Mouse (Mus musculus) adipocyte (in vitro differentiated cells): ENCODE data around the gene Fank1.
A peak's percentile ranks its signal among the peaks of the same experiment; 100 is the strongest.
"Not testable (repeated sequence)": the region's sequence is repeated elsewhere in the genome, so short reads cannot be mapped to it uniquely, and the experiment has no call there.

Source experiments
- DNase-seq: peaks from one replicate; pipeline ENCODE4 v3.0.0-alpha.2; 2016; ENCODE audit warnings: low spot score

Fank1 gene

DNA sequence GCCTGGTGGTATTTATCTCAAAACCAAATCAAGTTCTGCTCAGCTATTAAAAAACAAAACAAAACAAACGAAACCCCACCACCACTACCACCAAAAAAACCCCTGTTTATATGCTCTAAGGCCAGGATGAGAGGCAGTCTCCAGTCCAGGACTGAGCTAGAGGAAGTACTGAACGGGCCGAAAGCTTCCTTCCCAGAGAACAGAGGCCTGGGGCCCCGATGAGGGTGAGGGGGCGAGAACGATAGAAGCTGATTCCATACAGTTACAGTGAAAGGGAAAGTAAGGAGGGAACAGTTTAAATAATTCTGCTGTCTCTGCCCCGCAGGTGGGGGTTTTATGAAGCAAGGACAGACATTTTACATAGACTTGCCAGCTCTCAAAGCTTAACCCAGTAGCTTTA, 52.9 kb downstream of the Fank1 start:
- DNase-seq = no peak

DNA sequence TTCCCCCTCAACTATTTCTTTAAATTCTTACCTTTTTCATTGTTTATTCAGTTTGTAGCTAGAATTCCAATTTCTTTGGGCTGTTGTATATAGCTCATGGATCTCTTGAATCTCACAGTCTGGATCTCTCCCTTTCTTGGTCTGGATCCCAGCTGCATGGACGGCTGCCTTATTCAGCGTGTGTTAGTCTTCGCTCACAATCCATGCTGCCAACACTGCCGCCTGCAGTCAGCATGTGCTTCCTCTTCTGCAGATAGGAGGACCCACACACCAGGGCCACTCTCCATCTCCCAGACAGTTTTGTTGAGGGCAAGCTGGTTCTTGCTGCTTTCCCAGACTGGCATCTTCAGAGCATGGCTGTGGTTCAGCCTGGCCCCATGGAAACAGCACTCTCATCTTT, 62.9 kb downstream of the Fank1 start:
- no peak for DNase-seq

DNA sequence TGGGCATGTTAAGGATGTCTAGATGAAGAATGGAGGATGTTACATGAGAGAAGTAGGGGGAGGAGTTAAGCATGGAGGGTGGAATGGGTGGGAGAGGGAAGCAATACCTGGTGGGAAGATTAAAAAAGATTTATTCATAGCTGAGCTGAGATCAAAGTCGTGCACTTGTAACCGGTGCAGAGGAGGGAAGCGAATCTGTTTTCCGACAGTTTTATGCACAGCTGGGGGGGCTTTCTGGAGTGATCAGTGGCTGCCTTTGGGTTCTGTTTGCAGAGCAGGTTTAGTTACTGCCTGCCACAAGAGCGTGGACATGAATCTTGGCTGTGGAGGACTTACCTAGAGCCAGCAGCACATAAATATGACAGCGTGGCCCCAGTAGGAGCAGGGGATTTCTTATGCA, 65.4 kb downstream of the Fank1 start:
- DNase-seq = no peak

DNA sequence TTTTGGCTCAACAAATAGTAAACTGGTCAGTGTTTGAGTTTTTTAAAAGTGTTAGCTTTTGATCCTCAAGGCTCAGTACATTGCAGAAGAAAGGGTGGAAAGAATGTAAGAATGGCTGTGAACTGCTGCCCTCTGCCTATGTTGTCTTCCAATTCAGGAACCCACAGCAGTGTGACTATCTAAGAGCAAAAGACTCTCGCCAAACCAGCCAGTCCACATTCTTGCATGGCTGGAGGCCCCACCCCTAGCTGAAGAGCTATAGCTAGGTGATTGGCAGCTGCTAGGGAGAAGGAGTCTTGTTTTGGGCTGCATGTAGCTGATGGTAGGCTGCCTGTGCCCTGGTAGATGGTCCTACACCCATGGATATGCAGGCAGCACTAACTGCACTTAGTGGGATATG, 70.5 kb downstream of the Fank1 start:
- DNase-seq = no peak

DNA sequence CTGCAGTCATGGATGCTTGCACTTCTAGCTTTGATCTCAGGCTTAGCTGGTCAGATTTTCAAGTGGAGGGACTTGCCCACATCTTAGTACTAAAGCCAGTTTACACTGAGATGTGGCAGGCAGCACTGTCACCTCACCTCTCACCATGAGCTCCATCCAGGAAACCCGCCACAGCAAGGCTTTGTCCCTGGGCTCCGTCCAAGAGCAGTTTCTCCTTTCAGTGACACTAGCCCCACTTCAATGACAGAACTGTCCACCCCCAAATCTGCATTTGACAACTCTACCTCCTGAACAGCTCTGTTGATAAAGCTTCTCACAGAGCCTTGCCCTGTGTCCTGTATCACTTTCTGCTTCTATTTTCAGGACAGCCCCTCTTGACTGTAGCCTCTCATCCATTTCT, 71.5 kb downstream of the Fank1 start:
- DNase-seq = no peak

DNA sequence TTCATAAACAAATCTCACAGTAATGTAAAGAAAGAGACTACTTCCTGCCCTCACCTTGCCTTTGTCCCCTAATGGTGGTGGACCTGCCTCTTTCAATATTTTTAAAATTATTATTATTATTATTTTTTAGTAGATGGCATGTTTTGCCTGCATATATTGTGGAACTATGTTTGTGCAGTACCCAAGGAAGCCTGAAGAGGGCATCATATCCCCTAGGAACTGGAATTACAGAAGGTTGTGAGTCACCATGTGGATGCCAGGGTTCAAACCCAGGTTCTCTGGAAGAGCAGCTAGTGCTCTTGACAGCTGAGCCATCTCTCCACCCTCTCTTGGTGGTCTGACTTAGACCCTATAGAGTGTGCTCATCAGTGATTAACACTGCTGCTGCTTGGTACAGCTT, 74.1 kb downstream of the Fank1 start:
- DNase-seq = no peak

DNA sequence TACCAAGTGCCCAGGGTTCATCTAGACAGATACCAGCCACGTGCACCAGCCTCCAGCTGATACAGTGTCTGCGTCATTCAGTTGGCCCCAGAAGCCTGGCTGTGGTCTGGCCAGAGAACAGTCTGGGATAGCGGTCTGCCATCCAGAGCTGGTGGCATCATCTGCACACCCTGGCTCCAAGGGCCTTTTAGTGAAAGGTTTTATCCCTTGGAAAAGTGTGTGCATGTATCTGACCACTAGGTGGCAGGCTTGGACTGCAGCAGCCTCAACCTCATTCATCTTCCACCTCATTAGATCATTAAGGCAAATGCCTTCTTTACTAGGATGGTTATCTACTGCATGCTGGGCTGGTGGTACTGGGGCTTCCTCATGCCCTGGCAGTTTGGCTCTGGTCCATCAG, 79.6 kb downstream of the Fank1 start:
- peak; percentile 84 for DNase-seq

DNA sequence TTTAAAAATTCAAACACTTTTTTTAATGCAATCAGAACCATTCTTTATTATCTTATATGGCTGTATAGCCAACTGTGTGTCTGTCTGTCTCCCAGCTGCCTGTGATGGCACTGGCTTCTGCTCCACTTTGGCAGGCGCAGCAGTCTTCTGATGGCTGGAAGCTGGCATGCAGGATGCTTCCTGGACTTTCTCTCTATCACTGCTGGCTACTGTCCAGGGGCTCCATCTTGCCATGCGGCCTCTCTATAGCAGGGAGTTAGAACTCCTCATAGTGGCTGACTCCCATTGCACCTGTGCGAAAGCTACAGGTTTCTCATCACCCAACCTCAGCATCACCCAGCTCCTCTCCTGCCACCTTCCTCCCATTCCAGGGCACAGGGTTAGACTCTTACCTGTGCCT, 81.8 kb downstream of the Fank1 start:
- no peak for DNase-seq

DNA sequence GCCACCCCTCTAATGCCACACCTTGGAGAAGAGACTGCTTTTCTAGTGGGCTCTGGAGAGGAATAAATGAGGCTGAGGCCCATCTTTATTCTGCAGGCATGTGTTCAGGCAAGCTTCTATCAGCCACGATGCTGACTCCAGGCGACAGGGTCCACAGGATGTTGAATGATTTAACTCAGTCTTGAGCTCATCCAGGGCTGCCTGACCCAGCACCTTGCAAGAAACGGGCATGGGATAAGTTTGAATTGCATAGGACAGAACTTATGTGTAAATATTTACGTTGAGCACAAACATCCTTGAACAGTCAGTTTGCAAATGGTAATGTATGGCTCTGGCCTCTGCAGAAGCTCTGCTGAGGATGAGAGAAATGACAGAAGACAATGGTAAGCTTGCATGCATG, 82.9 kb downstream of the Fank1 start:
- no peak for DNase-seq

DNA sequence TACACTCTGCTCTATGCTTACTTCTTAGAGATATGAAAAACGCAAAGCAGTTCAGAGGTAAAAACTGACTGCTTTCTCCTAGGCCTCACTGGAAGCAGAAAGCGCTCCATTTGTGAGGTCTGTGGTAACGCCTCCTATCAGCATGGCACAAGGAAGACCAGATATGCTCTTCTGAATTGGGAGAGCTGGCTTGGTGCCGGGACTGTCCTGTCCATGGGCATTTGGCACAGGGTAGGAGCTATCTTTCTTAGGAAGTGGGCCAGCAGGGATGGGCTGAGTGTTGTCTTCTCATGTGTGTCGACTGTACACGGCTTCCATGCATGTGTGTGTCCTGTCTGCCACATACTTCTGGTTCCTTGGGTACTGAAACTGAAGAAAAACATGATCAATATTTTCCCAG, 85.6 kb downstream of the Fank1 start:
- no peak for DNase-seq

DNA sequence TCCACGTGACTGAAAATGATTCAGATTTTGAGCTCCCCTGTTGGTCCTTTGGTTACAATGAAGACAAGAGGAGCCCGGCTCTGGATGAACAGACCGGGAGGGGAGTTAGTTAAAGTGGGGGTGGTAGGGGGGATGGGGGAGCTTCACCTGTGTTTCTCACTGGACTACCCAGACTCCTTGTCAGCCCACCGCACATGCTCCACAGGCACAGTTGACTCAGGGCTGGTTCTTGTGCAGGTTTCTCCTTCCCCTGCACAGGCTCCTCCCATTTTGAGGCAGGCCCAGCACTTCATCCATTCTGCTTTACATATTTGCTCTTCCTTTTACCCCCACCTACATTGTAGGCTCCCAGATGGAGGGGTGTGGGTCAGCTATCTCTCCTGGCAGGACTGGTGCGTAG, 86.1 kb downstream of the Fank1 start:
- DNase-seq = no peak

DNA sequence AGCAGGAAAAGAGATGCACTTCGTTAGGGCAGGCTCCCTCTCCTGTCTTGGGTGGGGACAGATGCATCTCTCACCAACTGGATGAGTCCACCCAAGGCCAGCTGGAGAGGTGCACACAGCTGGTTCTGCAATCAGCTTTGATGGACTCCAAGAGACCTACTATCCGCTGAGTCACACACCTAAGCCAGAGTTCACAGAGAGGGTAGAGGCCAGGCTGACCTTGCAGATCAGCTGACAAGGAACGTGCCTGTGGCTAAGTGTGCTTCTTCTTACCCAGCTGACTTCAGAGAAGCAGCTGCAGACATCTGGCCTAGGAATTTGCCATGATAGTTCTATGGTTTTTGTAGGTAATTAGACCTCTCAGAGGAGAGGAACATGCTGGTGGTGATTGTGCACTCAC, 86.5 kb downstream of the Fank1 start:
- no peak for DNase-seq

DNA sequence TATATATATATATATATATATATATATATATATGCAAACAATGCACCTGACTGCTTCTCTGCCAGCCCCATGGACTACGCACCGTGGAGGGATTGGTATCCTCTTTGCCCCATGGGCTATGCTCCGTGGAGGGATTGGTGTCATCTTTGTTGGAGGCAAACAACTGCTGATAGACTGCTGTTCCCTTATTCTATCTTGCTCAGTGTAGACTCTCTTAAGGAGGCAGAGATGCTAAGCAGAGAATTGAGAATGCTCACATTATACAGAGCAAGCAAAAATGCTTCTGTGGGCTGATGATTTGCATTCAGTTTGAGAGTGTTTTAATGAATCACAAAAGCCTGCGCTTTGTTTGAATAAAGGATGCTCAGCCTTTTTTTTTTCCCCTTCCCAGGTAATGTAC, 87.0 kb downstream of the Fank1 start:
- DNase-seq = no peak

DNA sequence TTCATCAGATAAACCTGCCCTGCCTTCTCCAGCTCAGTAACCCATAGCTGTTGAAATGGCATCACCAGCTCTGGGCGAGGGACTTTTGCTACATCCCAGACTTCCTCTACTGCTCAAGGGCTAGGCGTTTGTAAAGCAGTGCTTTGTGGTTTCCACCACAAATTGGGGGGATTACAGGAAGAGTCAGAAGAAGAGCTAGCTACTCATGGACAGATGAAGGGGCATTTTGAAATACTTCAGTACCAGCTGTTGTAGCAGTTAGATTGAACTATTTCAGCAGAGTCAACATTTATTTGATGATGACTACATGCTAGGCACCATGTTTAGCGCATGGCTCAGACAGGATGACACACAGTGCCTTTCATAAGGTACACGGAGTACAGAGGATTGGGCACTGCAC, 93.6 kb downstream of the Fank1 start:
- no peak for DNase-seq

DNA sequence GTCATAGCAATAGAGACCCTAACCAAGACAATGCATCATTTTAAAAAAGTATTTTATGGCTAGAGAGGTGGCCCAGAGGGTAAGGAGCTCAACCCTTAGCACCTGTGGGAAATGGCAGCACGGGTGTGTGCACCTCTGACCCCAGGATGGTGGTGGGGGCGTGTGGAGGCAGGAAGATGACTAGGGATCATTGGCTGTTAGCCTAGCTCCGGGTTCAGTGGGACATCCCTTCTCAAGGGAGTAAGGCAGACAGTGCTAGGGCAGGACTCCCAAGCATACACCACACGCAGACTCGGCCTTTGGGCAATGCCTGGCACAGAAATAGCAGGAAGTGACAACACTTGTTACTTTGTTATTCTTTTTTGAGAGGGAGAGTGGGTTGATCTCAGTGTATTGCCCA, 96.0 kb downstream of the Fank1 start:
- no peak for DNase-seq

DNA sequence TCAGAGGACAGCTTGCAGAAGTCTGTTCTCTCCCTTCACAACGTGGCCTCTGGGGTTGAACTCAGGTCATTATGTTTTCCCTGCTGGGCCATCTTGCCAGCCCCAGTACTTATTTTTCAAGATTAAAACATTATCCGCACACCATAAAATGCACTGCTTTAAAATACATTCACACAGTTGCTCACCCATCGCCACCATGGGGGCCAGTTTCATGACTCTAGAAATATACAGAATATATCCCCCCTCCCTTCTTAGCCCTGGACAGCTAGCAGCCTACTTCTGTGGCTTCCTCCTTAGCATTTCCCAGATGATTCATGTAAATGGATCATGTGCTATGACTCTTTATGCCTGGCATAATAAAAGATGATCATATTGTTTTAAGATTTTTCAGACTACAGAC, 99.5 kb downstream of the Fank1 start:
- no peak for DNase-seq

DNA sequence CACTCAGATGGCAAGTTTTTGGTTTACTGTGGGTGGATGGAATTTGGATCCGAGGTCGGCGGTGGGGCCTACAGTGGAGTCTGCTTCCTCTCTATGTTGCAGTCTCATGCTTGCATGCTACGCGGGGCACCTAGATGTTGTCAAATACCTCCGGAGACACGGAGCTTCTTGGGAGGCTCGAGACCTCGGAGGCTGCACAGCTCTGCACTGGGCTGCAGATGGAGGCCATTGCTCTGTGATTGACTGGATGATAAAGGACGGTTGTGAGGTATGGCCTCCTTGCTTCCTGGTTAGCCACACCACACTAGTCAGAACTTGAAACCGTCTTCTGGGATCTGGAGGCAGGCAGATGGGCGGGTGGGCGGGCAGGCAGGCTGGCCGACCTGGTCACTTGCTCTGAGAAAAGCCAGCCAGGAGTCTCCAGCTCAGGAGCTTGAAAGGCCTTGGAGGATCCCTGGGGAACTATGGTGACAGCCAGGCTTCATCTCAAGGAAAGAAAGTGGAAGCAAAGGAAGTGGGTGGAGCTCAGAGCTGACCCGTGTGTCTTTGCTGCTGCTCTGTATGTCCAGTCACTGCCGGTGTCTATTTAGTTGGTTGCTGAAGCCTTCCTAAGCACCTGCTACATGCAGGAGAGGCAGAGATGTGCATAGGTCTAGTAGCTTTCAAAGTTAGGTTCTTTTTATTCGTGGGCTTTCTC, 100.1 kb downstream of the Fank1 start:
- DNase-seq = peak; percentile 5

DNA sequence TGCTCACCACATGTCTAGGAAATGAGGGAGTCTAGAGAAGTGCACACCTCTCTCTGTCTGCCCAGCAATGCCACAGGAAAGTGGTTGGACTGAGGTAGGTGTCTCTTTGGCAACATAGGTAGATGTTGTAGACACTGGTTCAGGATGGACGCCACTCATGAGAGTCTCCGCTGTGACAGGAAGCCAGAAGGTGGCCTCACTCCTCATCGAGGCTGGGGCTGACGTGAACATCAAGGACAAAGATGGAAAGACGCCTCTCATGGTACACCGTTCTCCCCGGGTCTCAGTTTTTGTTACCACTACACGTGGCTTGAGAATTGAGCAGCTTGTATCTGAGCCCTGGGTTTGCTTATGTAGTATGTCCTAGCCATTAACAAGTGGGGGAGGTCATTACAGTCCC, 103.1 kb downstream of the Fank1 start:
- DNase-seq = no peak

DNA sequence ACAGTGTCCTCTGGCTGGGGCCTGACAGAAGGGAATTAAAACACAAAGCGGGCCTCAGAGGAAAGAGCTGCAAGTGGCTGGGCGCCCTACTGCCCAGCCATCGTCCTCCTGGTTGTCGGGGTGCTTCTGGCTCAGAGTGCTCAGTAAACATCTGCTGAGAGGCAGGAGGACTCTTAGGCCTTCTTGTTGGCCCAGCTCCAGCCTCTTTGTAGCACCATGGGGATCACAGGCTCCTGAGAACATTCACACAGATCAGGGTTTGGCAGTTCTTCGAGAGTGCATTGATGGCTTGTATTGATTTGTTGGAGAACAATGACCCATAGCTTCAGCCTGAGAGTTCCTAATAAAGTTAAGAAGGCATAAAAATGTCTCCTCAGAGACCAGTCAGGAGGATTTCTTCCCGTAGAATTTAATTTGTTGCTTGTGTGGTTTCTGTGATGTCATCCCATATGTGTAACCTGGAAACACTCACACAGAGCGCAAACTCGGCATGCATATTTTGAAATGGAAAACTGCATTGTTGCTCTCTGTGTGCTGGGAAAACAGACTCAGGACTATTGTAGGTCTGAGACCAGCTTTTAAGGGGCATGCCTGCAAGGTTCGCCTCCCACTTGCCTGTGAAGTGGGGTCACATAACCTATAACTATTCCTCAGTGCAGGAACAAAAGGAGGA, 108.2 kb downstream of the Fank1 start:
- not testable (repeated sequence) for DNase-seq

DNA sequence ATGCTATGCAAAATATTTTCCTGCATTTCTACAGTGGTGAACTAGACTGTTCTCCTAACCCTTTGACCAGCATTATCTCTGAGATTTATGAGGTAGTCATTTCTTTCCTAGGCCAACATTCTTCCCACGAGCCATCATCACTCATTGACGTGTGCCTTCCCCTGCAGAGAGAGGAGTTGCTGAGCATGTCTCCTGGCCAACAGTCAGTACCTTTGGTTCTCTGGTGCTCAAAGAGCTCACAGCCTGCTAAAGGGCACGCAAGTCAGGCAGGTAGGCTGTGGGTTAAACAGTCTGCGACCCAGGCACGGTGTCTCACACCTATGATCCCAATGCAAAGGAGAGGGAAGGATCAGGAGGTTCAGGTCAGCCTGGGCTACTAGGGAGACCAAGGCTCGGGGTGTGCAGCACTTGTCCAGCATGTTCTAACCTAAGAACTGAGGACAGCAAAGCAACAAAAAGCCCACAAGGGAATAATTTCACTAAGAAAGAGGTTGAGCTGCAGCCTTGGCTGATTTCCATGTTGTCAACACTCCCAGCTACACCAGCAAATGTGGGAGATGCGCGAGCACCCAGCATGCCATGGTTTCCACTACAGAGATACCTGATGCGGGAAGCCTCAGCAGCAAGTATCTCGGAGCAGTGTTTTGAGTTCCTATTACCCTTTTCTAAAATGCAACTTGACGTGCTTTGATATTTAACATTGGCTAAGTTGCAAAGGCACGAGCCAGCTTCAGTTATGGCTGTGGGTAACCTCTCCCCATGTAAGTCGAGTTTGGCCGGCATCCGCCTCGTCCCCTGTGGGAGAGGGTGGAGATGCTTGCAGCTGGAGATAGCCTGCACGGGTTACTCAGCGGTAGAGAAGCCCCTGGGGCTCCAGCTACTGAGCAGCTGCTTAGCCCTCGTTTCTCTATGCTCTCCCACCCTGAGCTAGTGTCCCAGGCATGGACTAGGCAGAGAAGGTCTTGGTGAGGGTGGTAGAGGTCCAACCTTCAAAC, 112.6 kb downstream of the Fank1 start:
- no peak for DNase-seq

DNA sequence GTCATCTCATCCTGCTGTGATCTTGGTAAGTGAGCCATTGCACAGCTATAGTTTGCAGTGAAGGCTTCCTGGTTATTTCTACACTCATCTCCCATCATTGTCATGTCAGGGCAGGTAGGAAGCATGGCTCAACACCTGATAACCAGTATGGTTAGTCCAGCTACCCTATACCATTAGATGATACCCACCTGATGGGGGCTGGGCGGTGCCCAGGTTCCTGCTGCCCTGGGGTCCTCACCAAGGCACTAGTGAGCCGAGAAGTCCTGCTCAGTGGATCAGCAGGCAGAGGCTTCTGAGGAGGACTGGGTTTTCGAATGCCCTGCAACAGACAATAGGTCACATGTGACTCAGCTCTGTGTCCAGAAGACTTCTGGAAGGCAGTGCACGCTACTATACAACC, 113.3 kb downstream of the Fank1 start:
- no peak for DNase-seq

DNA sequence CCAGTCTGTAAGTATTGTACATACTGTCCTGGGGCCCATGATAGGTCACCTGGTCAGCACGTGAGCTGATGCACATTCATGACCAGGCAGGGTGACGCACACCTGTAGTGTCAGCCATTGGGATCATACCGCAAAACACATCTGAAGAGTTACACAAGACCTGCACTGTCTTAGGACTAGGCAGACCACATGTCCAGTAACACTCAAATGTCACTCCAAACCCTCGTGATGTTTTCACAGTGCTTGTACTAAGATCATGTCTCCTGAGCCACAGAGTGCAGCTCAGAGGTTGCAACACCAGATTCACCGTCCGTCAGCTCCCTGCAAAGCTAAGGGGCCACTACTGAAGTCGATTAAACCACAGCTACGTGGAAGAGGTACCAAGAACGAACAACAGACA, 114.6 kb downstream of the Fank1 start:
- no peak for DNase-seq

DNA sequence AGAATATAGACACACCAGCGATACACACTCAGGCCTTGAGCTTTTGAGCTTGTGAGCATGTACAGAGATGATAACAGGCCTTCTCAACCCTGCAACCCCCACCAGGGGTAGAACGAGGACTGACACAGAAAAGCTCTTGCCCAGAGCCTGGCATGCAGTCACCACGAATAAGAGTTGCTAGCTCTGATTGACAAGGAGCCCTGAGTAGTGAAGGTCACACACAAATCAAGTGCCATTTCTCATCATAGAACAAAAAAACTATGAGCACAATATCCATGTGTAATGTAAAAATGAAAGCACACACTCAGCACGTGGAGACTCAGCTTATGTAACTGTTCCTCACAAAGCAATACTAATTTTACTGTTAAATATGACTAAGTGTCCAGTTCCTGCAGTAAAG, 115.1 kb downstream of the Fank1 start:
- no peak for DNase-seq
